Mouse (Mus musculus) ES-E14 (cell line): Measurements from ENCODE around the gene Creb1. TPM values are rescaled to one million over a fixed set of nuclear protein-coding genes. Genes with fewer than 3 reads are reported as not detected.

Experiments used
- DNase-seq: peaks from one replicate; pipeline ENCODE4 v3.0.0-alpha.2; 2013; ENCODE audit warnings: low read depth, low spot score
- H3K27ac ChIP-seq: 2 replicates; pipeline ENCODE4 v1.5.1; 2012; ENCODE audit warnings: low read depth, mild to moderate bottlenecking, low read length, moderate library complexity, mixed read lengths; ENCODE audit not compliant: poor library complexity, insufficient read depth, severe bottlenecking
- H3K36me3 ChIP-seq: 2 replicates; pipeline ENCODE4 v1.6.1; 2012; ENCODE audit warnings: mild to moderate bottlenecking, low read length, moderate library complexity, mixed read lengths; ENCODE audit not compliant: control insufficient read depth, poor library complexity, insufficient read depth, severe bottlenecking
- H3K4me1 ChIP-seq, 2 experiments: fragments of 150-350 bp in 1 of 2; sonication (generic) in 1 of 2; 2 replicates each; pipeline ENCODE4 v1.6.1; 2012; ENCODE audit warnings: low read length in 2 of 2, mild to moderate bottlenecking in 1 of 2, mixed read lengths in 1 of 2; ENCODE audit not compliant: control insufficient read depth in 2 of 2, insufficient read depth in 2 of 2, poor library complexity in 1 of 2
- H3K4me3 ChIP-seq, 2 experiments: fragments of 150-350 bp in 1 of 2; sonication (generic) in 1 of 2; 2 replicates each; pipeline ENCODE4 v1.5.1; 2012; ENCODE audit warnings: low read length in 2 of 2, low read depth in 1 of 2, mild to moderate bottlenecking in 1 of 2, mixed read lengths in 1 of 2; ENCODE audit not compliant: insufficient read depth in 1 of 2, poor library complexity in 1 of 2, severe bottlenecking in 1 of 2
- H3K9ac ChIP-seq: 2 replicates; pipeline ENCODE4 v1.6.1; 2012; ENCODE audit warnings: low read depth, mild to moderate bottlenecking, low read length, mixed read lengths; ENCODE audit not compliant: poor library complexity, insufficient read depth, severe bottlenecking
- H3K9me3 ChIP-seq: fragments of 150-350 bp; sonication (generic); 2 replicates; pipeline ENCODE4 v1.6.1; 2012; ENCODE audit warnings: low read depth, mild to moderate bottlenecking, low read length; ENCODE audit not compliant: control insufficient read depth, insufficient read depth
- CHD2 ChIP-seq: IDR thresholded peaks from 2 replicates; pipeline ENCODE4 v1.6.1; 2014; ENCODE audit warnings: mild to moderate bottlenecking, low read depth, low read length, inconsistent platforms
- HCFC1 ChIP-seq: IDR thresholded peaks from 2 replicates; pipeline ENCODE4 v1.6.1; 2012; ENCODE audit warnings: low read length, inconsistent platforms, borderline replicate concordance; ENCODE audit not compliant: insufficient read depth
- MAFK ChIP-seq: IDR thresholded peaks from 2 replicates; pipeline ENCODE4 v1.6.1; 2014; ENCODE audit warnings: mild to moderate bottlenecking, low read depth, low read length, inconsistent platforms; ENCODE audit not compliant: insufficient read depth
- ZC3H11A ChIP-seq: IDR thresholded peaks from 2 replicates; pipeline ENCODE4 v1.6.1; 2012; ENCODE audit warnings: low read depth, mild to moderate bottlenecking, inconsistent platforms, low read length, borderline replicate concordance
- ZNF384 ChIP-seq: IDR thresholded peaks from 2 replicates; pipeline ENCODE4 v1.6.1; 2012; ENCODE audit warnings: low read depth, low read length, inconsistent platforms
- in situ Hi-C, 2 experiments: fragments of 600-800 bp; cut with MboI; formaldehyde crosslinking; loops; one replicate each; pipeline ENCODE4 v1.15.1; 2025; ENCODE audit warnings: low sequenced_read_pairs in 2 of 2, inconsistent platforms in 1 of 2; ENCODE audit not compliant: unreplicated experiment in 2 of 2
- total RNA-seq: library from RNA; depleted of rRNA; stranded (reverse); fragments of 300-350 nt; gene quantifications from 2 replicates; pipeline ENCODE4 v1.2.3, GENCODE M21; 2012

Gene Creb1
- total RNA-seq, 1 experiment, result 23.4 TPM

- Histone ChIP-seq H3K36me3 (no peaks in the 10 kb centered on the region; the same call in 1 of the 2 replicates), H3K9ac (peak within 1 kb of the TSS; percentile 92), H3K27ac (peak within 1 kb of the TSS; percentile 64), H3K9me3 (no peaks in the 10 kb centered on the region), H3K4me3 (peak within 1 kb of the TSS; percentile 94 to 95), H3K4me1 (peaks cover 0 to 2% of the 10 kb centered on the region in 2 experiments; a peak in 1 of 4 replicates)
- DNase-seq, result peak; percentile 74
- TF ChIP-seq ZNF384, result no peak
- peak; percentile 42; the same call in 1 of the 2 replicates for TF ChIP-seq HCFC1
- in situ Hi-C loops, result no loop called here
These were observed 84.7 kb downstream of the Creb1 start, which contains the start of gene Mettl21a for GRCm38 (mm10) chr1:64616881-64617714. Gene Mettl21a, minus strand, starts transcription at chr1:64617242.

GRCm38 (mm10) chr1:64617715-64617984, 85.2 kb downstream of the Creb1 start:
- TF ChIP-seq ZC3H11A (peak; percentile 8; the same call in 1 of the 2 replicates), MAFK (no peak), HCFC1 (0 out of 2 replicates have a peak, but pooled peaks have one; percentile 53)
- Histone ChIP-seq H3K9ac (peak overlapping the region; percentile 92), H3K9me3 (no peaks in the 10 kb centered on the region), H3K36me3 (no peaks in the 10 kb centered on the region; the same call in 1 of the 2 replicates), H3K27ac (peak overlapping the region; percentile 64), H3K4me1 (peaks cover 0 to 2% of the 10 kb centered on the region in 2 experiments; a peak in 1 of 4 replicates), H3K4me3 (peak overlapping the region; percentile 94 to 95)
- in situ Hi-C loops, result no loop called here
- DNase-seq, result peak; percentile 69

GRCm38 (mm10) chr1:64618226-64618625, 85.8 kb downstream of the Creb1 start:
- H3K4me1 ChIP-seq, result peaks cover 0 to 4% of the 10 kb centered on the region in 2 experiments; a peak in 1 of 4 replicates
- no peaks in the 10 kb centered on the region; the same call in 1 of the 2 replicates for H3K36me3 ChIP-seq
- in situ Hi-C loops, result no loop called here
- H3K9me3 ChIP-seq, result no peaks in the 10 kb centered on the region
- no peak overlapping the region for H3K27ac ChIP-seq
- DNase-seq, result no peak
- H3K4me3 ChIP-seq, result peak overlapping the region in 1 of 2 experiments; percentile 95; a peak in 1 of 4 replicates
- peak overlapping the region; percentile 20; the same call in 1 of the 2 replicates for H3K9ac ChIP-seq
- TF ChIP-seq HCFC1 (no peak), ZC3H11A (no peak), MAFK (no peak), ZNF384 (no peak), CHD2 (no peak)

- H3K9me3 ChIP-seq, result no peaks in the 10 kb centered on the region
- peaks cover 0 to 6% of the 10 kb centered on the region in 2 experiments; a peak in 1 of 4 replicates for H3K4me1 ChIP-seq
- H3K27ac ChIP-seq, result no peak overlapping the region
- DNase-seq, result no peak
- no peak overlapping the region for H3K9ac ChIP-seq
- no peak for TF ChIP-seq HCFC1
- no peak for TF ChIP-seq ZC3H11A
- no peak for TF ChIP-seq MAFK
- no peak for TF ChIP-seq ZNF384
- TF ChIP-seq CHD2, result no peak
- in situ Hi-C loops, result no loop called here
- H3K36me3 ChIP-seq, result no peaks in the 10 kb centered on the region
- no peak overlapping the region for H3K4me3 ChIP-seq
These were observed 88.7 kb downstream of the Creb1 start for GRCm38 (mm10) chr1:64621116-64621515.
